Mouse (Mus musculus) lung, embryonic 16.5 days (tissue): ENCODE measurements at regions not wholly inside any gene's neighbourhood (a gene's known extent, or its start where the extent isn't known, plus 50 kb on each side); places are given as distances from the start of the nearest gene placed in this dataset.

Experiments
- ATAC-seq: fragments of 200-750 bp; cut with Nextera tagmentation; 2 replicates; pipeline ENCODE4 v1.8.0; 2017; ENCODE audit warnings: low read depth, mild to moderate bottlenecking, moderate library complexity
- H3K27ac ChIP-seq: fragments of 300-500 bp; sonication (generic); 2 replicates; pipeline ENCODE4 v1.5.1; 2014; ENCODE audit warnings: mild to moderate bottlenecking, control low read depth, low read length
- H3K27me3 ChIP-seq: fragments of 300-500 bp; sonication (generic); 2 replicates; pipeline ENCODE4 v1.6.1; 2014; ENCODE audit warnings: low read depth, low read length, mixed read lengths; ENCODE audit not compliant: control insufficient read depth, insufficient read depth
- H3K36me3 ChIP-seq: fragments of 300-500 bp; sonication (generic); 2 replicates; pipeline ENCODE4 v1.6.1; 2014; ENCODE audit warnings: low read length; ENCODE audit not compliant: control insufficient read depth, insufficient read depth
- H3K4me1 ChIP-seq: fragments of 300-500 bp; sonication (generic); replicated peaks from 2 replicates; pipeline ENCODE4 v1.6.1; 2014; ENCODE audit warnings: low read length, mixed read lengths; ENCODE audit not compliant: control insufficient read depth, insufficient read depth
- H3K4me2 ChIP-seq: fragments of 300-500 bp; sonication (generic); 2 replicates; pipeline ENCODE4 v1.6.1; 2014; ENCODE audit warnings: low read depth, low read length, control low read depth
- H3K4me3 ChIP-seq: fragments of 300-500 bp; sonication (generic); 2 replicates; pipeline ENCODE4 v1.5.1; 2014; ENCODE audit warnings: mild to moderate bottlenecking, low read length, control low read depth
- H3K9ac ChIP-seq: fragments of 300-500 bp; sonication (generic); 2 replicates; pipeline ENCODE4 v1.6.1; 2014; ENCODE audit warnings: low read length, control low read depth
- H3K9me3 ChIP-seq: fragments of 300-500 bp; sonication (generic); 2 replicates; pipeline ENCODE4 v1.6.1; 2016; ENCODE audit warnings: low read length; ENCODE audit not compliant: control insufficient read depth
- WGBS: fragments of 180-500 bp; shearing (Covaris S2); extraction: QIAGEN DNeasy Blood & Tissue Kit; methylation state at CpG from one replicate; pipeline ENCODE4 v1.1.7; 2014; 5-methylcytosine and 5-hydroxymethylcytosine counted together

- no peaks in the 10 kb centered on the region for H3K4me1 ChIP-seq
- no peak overlapping the region for H3K27ac ChIP-seq
- H3K4me2 ChIP-seq, result no peak overlapping the region
- no peak for ATAC-seq
- H3K9me3 ChIP-seq, result no peaks in the 10 kb centered on the region
- 46% methylated on average over 11 of the region's 11 CpGs for WGBS
- no peaks in the 10 kb centered on the region for H3K36me3 ChIP-seq
- H3K9ac ChIP-seq, result no peak overlapping the region
- H3K4me3 ChIP-seq, result no peak overlapping the region
- no peaks in the 10 kb centered on the region for H3K27me3 ChIP-seq
Measured at GRCm38 (mm10) chr9:31656676-31657075, 192.4 kb upstream of the Tmem45b start.

DNA sequence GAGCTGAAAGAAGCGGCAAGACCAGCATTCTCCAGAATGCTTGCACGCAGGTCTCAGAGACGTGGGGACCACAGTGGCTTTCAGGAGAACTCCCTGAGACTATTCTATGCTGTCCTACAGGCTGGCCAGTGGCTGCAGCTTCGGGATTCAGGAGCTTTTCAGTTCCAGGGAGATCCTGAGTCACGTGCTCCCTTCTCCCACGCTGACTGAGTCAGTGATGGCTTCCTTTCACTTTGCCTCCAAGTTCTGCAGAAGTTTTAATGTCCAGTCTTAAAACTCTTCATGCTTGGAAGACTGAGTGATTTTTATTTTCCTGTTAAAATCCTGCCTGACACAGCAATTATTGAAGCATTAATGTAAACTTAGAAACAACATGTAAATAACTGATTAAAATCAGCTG lies 190.5 kb upstream of the Tmem45b start:
- Histone ChIP-seq H3K27ac (no peak overlapping the region), H3K4me2 (no peak overlapping the region), H3K4me3 (no peak overlapping the region), H3K9ac (no peak overlapping the region), H3K36me3 (no peaks in the 10 kb centered on the region), H3K4me1 (no peaks in the 10 kb centered on the region), H3K9me3 (no peaks in the 10 kb centered on the region), H3K27me3 (no peaks in the 10 kb centered on the region)
- 78% methylated on average over 6 of the region's 6 CpGs for WGBS
- no peak for ATAC-seq

- Histone ChIP-seq H3K9ac (no peak overlapping the region), H3K36me3 (no peaks in the 10 kb centered on the region), H3K27me3 (no peaks in the 10 kb centered on the region), H3K9me3 (no peaks in the 10 kb centered on the region), H3K4me3 (no peak overlapping the region), H3K27ac (no peak overlapping the region), H3K4me1 (no peaks in the 10 kb centered on the region), H3K4me2 (no peak overlapping the region)
- no peak for ATAC-seq
- 69% methylated on average over 7 of the region's 7 CpGs for WGBS
Measured at GRCm38 (mm10) chr9:31654213-31654612, 190.0 kb upstream of the Tmem45b start.

- Histone ChIP-seq H3K36me3 (no peaks in the 10 kb centered on the region), H3K4me2 (no peak overlapping the region), H3K4me3 (no peak overlapping the region), H3K27ac (no peak overlapping the region), H3K9ac (no peak overlapping the region), H3K9me3 (no peaks in the 10 kb centered on the region), H3K27me3 (no peaks in the 10 kb centered on the region), H3K4me1 (no peaks in the 10 kb centered on the region)
- ATAC-seq, result no peak
- 81% methylated on average over 3 of the region's 3 CpGs for WGBS
Measured at GRCm38 (mm10) chr9:31653788-31654187, 189.5 kb upstream of the Tmem45b start.

GRCm38 (mm10) chr9:31650362-31651130 lies 186.3 kb upstream of the Tmem45b start:
- Histone ChIP-seq H3K9ac (no peak overlapping the region), H3K4me1 (no peaks in the 10 kb centered on the region), H3K9me3 (no peaks in the 10 kb centered on the region), H3K4me2 (no peak overlapping the region), H3K27ac (no peak overlapping the region), H3K4me3 (no peak overlapping the region), H3K27me3 (no peaks in the 10 kb centered on the region), H3K36me3 (no peaks in the 10 kb centered on the region)
- 66% methylated on average over 10 of the region's 10 CpGs for WGBS
- no peak for ATAC-seq

DNA sequence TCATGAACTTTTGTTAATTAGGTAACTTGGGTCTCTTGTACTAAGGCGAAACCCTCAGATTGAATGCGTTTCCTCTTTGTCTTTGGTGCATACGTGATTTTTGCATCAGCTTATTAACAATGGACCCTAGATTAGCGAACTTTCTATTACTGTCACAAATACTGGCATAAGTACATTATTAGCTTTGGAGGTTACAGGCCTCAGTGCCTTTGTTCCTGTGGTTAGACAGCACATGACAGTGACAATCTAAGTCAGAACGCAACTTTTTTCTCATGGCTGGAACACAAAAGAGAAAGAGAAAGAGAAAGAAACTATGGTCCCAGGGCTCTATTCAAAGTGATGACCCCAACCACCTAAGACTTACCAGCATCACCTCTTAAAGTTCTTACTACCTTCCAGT lies 184.8 kb upstream of the Tmem45b start:
- 94% methylated on average over 5 of the region's 5 CpGs for WGBS

GRCm38 (mm10) chr9:31648551-31648950 lies 184.3 kb upstream of the Tmem45b start:
- Histone ChIP-seq H3K36me3 (no peaks in the 10 kb centered on the region), H3K4me2 (no peak overlapping the region), H3K4me3 (no peak overlapping the region), H3K4me1 (no peaks in the 10 kb centered on the region; the same call in 1 of the 2 replicates), H3K27ac (no peak overlapping the region), H3K27me3 (no peaks in the 10 kb centered on the region), H3K9ac (no peak overlapping the region), H3K9me3 (no peaks in the 10 kb centered on the region)
- no peak for ATAC-seq
- 73% methylated on average over 9 of the region's 9 CpGs for WGBS

More for the DNA sequence above, 184.8 kb upstream of the Tmem45b start:
- Histone ChIP-seq H3K27me3 (no peaks in the 10 kb centered on the region), H3K36me3 (no peaks in the 10 kb centered on the region), H3K9me3 (no peaks in the 10 kb centered on the region), H3K27ac (no peak overlapping the region), H3K9ac (no peak overlapping the region), H3K4me1 (no peaks in the 10 kb centered on the region; the same call in 1 of the 2 replicates), H3K4me3 (no peak overlapping the region), H3K4me2 (no peak overlapping the region)
- ATAC-seq, result no peak

- peak overlapping the region; percentile 28; the same call in 1 of the 2 replicates for H3K4me2 ChIP-seq
- 45% methylated on average over 7 of the region's 7 CpGs for WGBS
- H3K4me3 ChIP-seq, result 0 out of 2 replicates have a peak overlapping the region, but pooled peaks have one; percentile 6
- no peaks in the 10 kb centered on the region for H3K27me3 ChIP-seq
- H3K36me3 ChIP-seq, result no peaks in the 10 kb centered on the region
- no peaks in the 10 kb centered on the region; the same call in 1 of the 2 replicates for H3K4me1 ChIP-seq
- no peak overlapping the region; the same call in 1 of the 2 replicates for H3K27ac ChIP-seq
- H3K9ac ChIP-seq, result no peak overlapping the region
- peak; percentile 79 for ATAC-seq
- H3K9me3 ChIP-seq, result no peaks in the 10 kb centered on the region
Measured at GRCm38 (mm10) chr9:31645114-31645513, 180.9 kb upstream of the Tmem45b start.

DNA sequence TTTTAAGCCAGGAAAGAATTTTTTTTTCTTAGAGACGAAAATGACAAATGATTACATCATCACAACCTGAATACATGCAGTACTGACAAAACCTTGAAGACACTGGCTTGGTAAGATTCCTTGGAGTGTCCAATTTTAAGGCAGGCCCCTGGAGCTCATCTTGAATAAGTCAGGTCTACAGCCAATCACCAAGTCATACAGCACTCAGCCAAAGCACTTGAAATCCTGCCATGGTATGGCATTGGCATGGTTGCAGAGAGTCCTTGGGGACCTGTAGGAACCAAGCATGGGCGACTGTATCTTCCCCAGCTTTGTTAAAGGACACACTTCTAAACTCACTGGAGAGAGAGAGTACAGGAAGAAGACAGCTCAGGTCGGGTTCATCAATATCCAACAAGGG lies 179.8 kb upstream of the Tmem45b start:
- Histone ChIP-seq H3K4me2 (no peak overlapping the region), H3K36me3 (no peaks in the 10 kb centered on the region), H3K4me1 (no peaks in the 10 kb centered on the region; the same call in 1 of the 2 replicates), H3K27ac (no peak overlapping the region), H3K9ac (no peak overlapping the region), H3K9me3 (no peaks in the 10 kb centered on the region), H3K27me3 (no peaks in the 10 kb centered on the region), H3K4me3 (no peak overlapping the region)
- no peak for ATAC-seq
- WGBS, result 75% methylated on average over 3 of the region's 3 CpGs
